Mouse (Mus musculus): ENCODE data around the gene Gm20479. TPM values are rescaled to one million over a fixed set of nuclear protein-coding genes. Genes with fewer than 3 reads are reported as not detected.

Gm20479 gene
- total RNA-seq, 2 experiments from 2014 or later: 6.1 TPM; not detected in 1

- no peak for DNase-seq
Measured at GRCm38 (mm10) chr7:27367976-27368375, 10.8 kb upstream of the Gm20479 start.

DNA sequence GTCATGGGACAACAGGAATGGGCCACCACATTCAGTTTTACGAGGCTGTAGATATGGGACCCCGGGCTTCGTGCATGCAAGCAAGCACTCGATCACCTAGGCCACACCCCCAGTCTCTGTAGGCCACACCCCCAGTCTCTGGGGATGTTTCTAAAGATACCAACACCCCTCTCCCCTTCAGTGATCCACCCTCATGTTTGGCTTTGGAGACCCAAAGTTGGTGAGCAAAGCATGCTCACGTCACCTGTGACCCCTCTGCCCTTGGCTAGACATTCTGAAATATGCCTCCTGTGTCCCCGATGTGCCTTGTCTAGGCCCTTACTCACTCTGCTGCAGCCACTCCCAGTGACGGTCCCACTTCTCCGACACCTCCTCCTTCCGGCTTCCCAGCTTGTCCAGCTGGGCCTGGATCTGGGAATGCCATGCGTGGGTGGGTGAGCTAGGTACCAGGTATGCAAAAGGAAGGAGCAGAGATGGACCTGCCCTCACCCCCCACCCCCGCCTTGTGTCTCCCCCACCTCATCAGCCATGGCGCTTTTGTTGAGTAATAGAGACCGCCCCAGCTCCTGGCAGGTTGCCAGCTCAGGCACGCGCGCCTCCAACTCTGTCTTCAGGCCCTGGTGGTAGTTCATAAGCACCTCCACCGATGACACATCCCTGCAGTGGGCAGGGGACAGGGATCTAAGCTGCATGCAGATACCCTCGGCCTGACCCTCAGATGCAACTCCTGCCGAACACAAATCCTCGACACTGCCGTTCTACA is 9.0 kb upstream of the Gm20479 start:
- no peak for DNase-seq

GRCm38 (mm10) chr7:27364379-27364778 is 7.2 kb upstream of the Gm20479 start:
- DNase-seq: no peak

- DNase-seq: peak; percentile 99 to 100
Measured at GRCm38 (mm10) chr7:27361283-27361946, 4.2 kb upstream of the Gm20479 start.

- DNase-seq: no peak
Measured at GRCm38 (mm10) chr7:27360749-27361148, 3.5 kb upstream of the Gm20479 start.

DNA sequence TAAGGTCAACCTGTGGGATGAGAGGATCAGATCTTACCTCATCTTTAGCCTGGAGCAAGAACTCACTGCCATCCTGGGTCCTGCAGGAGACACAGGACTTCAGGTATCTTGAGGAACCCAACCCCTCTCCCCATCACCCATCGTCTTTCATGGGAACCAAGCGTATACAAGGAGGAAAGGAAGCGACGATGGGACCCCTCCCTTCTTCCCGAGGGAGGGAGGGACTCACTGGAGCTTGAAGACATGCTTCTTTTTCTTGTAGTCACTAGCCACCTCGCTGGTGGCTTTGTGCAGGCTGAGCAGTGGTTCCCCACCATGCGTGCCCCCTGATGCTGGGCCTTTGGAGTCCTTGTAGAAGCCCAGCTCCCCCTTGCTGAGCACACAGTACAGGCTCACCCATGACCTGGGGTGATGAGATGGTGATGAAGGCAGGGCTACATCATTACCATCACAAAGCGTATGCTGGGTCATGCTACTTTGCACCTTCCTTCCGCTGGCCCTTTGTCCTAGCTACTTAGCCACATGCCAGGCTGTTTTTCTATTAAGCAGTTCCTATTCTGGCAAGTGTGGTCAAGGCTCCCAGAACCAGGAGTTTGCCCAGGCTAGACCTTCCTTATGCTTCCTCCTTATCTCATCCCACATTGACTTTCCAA is 2.6 kb upstream of the Gm20479 start:
- DNase-seq: no peak

DNA sequence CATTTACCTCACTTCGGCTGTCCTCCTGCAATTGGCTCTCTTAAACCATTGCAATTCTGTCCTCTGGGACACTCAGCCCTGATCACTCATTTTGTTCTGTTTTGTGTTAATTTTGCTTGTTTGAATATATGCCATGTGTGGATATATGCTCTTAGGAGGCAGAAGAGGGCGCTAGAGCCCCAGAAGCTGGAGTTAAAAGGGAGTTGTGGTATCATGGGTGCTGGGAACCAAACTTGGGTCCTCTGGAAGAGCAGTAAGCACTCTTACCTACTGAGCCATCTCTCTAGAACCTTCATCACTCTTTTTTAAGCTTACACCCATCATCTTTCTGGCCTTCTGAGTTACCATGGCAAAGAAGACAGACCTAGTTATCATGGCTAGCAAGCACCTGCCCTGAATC is 1.9 kb upstream of the Gm20479 start:
- DNase-seq: no peak

- DNase-seq: no peak
Measured at GRCm38 (mm10) chr7:27357595-27357978, 368 bp upstream of the Gm20479 start.

DNA sequence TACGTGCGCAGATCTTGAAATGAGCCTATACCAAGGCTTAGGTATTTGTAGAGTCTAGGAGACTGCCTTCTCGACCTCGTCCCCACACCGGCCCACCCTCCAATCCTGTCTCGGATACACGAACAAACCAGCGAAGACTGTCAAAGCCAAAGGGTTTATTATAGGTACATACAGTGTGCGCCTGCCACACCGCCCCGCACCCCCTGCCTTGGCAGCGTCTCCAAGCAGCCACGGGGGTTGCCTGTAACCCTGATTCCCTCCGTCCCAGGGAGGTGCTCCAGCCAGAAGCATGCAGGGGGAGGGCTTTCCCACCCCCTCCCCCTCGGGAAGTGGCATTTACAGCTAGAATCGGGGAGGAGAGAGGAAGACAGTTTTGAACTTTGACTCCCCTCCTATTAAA is 971 bp downstream of the Gm20479 start:
- peak; percentile 39 to 68 for DNase-seq

DNA sequence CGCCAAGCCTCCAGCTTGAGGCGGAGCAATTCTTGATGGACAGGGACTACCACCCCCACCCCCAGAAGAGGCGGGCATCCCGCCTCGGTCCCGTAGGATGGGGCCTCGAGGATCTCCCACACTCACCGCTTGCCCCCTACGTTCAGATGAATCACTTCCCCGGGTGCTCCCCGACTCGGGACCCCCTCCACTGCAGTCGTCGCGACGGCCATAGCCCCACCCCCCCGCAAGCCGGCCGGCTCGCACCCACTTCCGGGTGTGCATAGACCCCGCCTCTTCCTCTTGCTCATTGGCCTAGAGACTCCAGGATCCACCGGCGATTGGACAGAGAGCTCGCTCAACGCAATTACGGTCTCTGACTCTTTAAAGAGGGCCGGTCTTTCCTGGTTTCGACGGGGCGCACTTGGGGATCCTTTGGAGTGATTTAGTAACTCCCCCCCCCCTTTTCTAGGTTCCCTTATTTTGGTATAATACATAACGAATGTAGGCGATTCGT is 1.4 kb downstream of the Gm20479 start, which contains the start of gene Shkbp1:
TSS of gene Shkbp1 (minus strand) at position 275 of the 496 bp plus-strand sequence.
- DNase-seq: peak; percentile 90 to 92

DNA sequence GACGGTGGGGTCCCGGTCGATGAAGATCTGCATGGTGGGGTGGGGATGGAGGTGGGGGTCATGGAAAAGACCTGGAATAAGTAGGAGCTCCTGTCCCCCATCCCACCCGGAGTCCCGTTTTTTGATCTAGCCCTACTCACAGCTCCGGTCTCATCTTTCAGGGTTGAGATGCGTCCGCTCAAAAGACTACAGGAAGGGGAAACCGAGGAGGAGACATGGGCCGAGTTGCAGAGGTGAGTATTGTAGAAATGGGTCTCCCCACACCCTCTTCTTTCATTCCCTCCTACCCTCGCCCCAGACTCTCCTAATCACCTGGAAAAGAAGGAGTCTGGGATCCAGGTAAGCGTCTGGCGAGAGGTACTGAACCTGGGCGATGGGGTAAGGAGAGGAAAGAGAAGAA is 2.0 kb downstream of the Gm20479 start:
- DNase-seq: no peak

GRCm38 (mm10) chr7:27354783-27355182 is 2.4 kb downstream of the Gm20479 start:
- DNase-seq: no peak

GRCm38 (mm10) chr7:27354144-27354543 is 3.1 kb downstream of the Gm20479 start:
- no peak for DNase-seq

- DNase-seq: no peak
Measured at GRCm38 (mm10) chr7:27345444-27345843, 11.8 kb downstream of the Gm20479 start.

GRCm38 (mm10) chr7:27342595-27342994 is 14.6 kb downstream of the Gm20479 start:
- DNase-seq: no peak

- DNase-seq: no peak
Measured at GRCm38 (mm10) chr7:27339519-27339918, 17.7 kb downstream of the Gm20479 start.

DNA sequence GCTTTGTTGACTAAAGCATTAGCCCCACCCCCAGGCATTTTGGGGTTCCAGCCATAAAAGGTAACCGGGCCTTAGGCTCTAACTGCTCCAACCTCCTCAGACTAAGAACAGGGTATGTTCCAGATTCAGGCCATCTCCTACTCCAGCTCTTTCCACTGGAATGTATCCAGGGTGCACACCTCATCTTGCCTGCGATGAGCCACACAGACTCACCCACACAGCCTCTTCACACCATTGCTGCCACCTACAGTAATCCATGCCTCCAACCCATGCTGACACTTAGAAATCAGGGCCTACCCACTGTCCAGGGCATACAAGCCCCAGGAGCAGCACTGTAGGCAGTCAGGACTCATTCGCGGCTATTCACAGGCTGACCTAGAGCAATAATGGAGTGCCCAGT is 18.1 kb downstream of the Gm20479 start:
- DNase-seq: no peak

DNA sequence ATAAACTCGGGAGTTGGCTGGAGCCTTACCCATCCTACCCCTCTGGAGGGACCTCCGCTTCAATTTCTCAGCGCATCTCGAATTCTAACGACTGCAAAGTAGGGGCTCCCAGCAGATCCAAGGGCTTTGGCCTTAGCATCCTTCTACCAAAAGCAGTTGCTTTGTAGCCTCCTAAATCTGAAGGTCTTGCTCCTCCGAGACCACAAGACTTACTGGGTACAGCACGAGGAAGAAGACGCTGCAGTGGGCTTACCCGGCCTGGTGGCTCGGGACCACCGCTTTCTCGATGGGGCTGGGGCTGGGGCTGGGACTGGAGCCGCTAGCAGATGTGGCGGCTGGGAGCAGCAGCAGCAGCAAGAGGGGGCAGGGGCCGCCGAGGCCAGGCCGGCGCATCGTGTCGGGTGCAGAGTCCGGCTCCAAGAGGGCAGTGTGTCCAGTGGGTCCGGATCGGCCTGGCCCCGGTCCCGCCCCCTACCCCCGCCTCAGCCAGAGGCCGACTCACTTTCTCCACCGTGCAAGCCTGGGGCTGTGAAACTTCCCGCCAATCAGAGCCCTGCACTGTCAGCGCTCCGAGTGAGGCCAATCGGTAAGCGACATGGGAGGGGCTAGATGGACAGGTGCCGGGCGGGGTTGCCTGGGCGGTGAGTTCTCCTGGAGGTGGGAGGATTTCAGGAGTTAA is 19.9 kb downstream of the Gm20479 start, which contains the start of gene Ltbp4:
TSS of gene Ltbp4 (minus strand) at position 518 of the 679 bp plus-strand sequence.
- peak; percentile 29 to 30 for DNase-seq

GRCm38 (mm10) chr7:27335928-27336823 is 21.0 kb downstream of the Gm20479 start:
- peak; percentile 89 to 91 for DNase-seq

- DNase-seq: no peak
Measured at GRCm38 (mm10) chr7:27335011-27335720, 22.1 kb downstream of the Gm20479 start.

All from adrenal gland, postnatal 36 days (tissue).